Comparison of ENCODE assay signal across 20 mouse cellular contexts in genomic region chr8:57436437-57436796, GRCm38 (mm10). TPM values are rescaled to one million over a fixed set of nuclear protein-coding genes. Genes with fewer than 3 reads are reported as not detected.
A peak's percentile ranks its signal among the peaks of the same experiment; 100 is the strongest.
DNase-seq lines count a peak whose midpoint lies in the region; ATAC-seq and TF ChIP-seq lines count a peak whose summit lies in the region.
"Had no signal": no experiment of that assay in that cellular context is flagged by ENCODE, and none has a peak within 500 bp of the region (broad histone marks: within the 10 kb centered on the region; RNA-seq: fewer than 3 reads in every experiment).

No protein-coding gene starts in this region.

- H3K36me3 ChIP-seq in hindbrain, postnatal 0 days (ENCODE audit: insufficient read depth, low read length): no peaks in the 10 kb centered on the region
- no peaks in the 10 kb centered on the region for H3K36me3 ChIP-seq in hindbrain, embryonic 13.5 days
- no peaks in the 10 kb centered on the region for H3K36me3 ChIP-seq in kidney, embryonic 15.5 days
- H3K36me3 ChIP-seq: limb, embryonic 15.5 days had no signal

- no peaks in the 10 kb centered on the region for H3K9me3 ChIP-seq in hindbrain, postnatal 0 days (ENCODE audit: low read length)
- H3K9me3 ChIP-seq in hindbrain, embryonic 13.5 days: no peaks in the 10 kb centered on the region
- H3K9me3 ChIP-seq in kidney, embryonic 15.5 days (replicated peaks): no peaks in the 10 kb centered on the region
- H3K9me3 ChIP-seq: limb, embryonic 15.5 days had no signal

- 0 out of 2 replicates have a peak overlapping the region, but pooled peaks have one; percentile 32 for H3K27ac ChIP-seq in hindbrain, postnatal 0 days
- no peak overlapping the region for H3K27ac ChIP-seq in hindbrain, embryonic 13.5 days
- H3K27ac ChIP-seq in kidney, embryonic 15.5 days: no peak overlapping the region
- H3K27ac ChIP-seq: layer of hippocampus, adult 2 months; left cerebral cortex, adult 2 months; limb, embryonic 15.5 days had no signal

- H3K9ac ChIP-seq in hindbrain, postnatal 0 days (replicated peaks; ENCODE audit: low read length): no peak overlapping the region
- no peak overlapping the region for H3K9ac ChIP-seq in hindbrain, embryonic 13.5 days
- H3K9ac ChIP-seq in kidney, embryonic 15.5 days: no peak overlapping the region
- H3K9ac ChIP-seq: limb, embryonic 15.5 days had no signal

- H3K4me3 ChIP-seq in hindbrain, postnatal 0 days (ENCODE audit: low read length): no peak overlapping the region
- no peak overlapping the region for H3K4me3 ChIP-seq in hindbrain, embryonic 13.5 days
- H3K4me3 ChIP-seq in kidney, embryonic 15.5 days (replicated peaks): no peak overlapping the region
- H3K4me3 ChIP-seq: left cerebral cortex, adult 2 months; limb, embryonic 15.5 days had no signal

- no peaks in the 10 kb centered on the region for H3K27me3 ChIP-seq in hindbrain, postnatal 0 days (ENCODE audit: insufficient read depth, low read length)
- no peaks in the 10 kb centered on the region for H3K27me3 ChIP-seq in hindbrain, embryonic 13.5 days
- H3K27me3 ChIP-seq in kidney, embryonic 15.5 days: no peaks in the 10 kb centered on the region
- H3K27me3 ChIP-seq: CH12.LX had no signal

- TF ChIP-seq CTCF in hindbrain, postnatal 0 days (IDR thresholded peaks at IDR 0.05; ENCODE audit: low read depth): no peak

- WGBS in hindbrain, postnatal 0 days: 57% methylated on average over 9 of the region's 9 CpGs
- 75% methylated on average over 9 of the region's 9 CpGs for WGBS in hindbrain, embryonic 13.5 days
- 85% methylated on average over 9 of the region's 9 CpGs for whole genome bisulfite sequencing in kidney, embryonic 15.5 days

- no peaks in the 10 kb centered on the region for H3K4me1 ChIP-seq in hindbrain, postnatal 0 days (ENCODE audit: insufficient read depth, low read length)
- H3K4me1 ChIP-seq in hindbrain, embryonic 13.5 days (replicated peaks): peaks cover 9% of the 10 kb centered on the region
- peaks cover 6% of the 10 kb centered on the region; the same call in 1 of the 2 replicates for H3K4me1 ChIP-seq in kidney, embryonic 15.5 days

- DNase-seq in cerebellum, adult 11-12 months: peak; percentile 17
- DNase-seq in cerebellum, adult 9-10 months: no peak
- DNase-seq in hindbrain, postnatal 0 days (ENCODE audit: low spot score): no peak
- no peak for DNase-seq in c-Kit-positive CD71-positive TER-119-positive erythroid progenitor cells, embryonic 14.5 days (ENCODE audit: low spot score)
- DNase-seq: adrenal gland, adult 2 months; gastrocnemius, postnatal 36 days; lung, adult 18-20 months; thymus, postnatal 4 days had no signal

- peak overlapping the region; percentile 43 for H3K4me2 ChIP-seq in hindbrain, postnatal 0 days (ENCODE audit: low read depth, low read length)
- H3K4me2 ChIP-seq in hindbrain, embryonic 13.5 days: no peak overlapping the region
- no peak overlapping the region for H3K4me2 ChIP-seq in kidney, embryonic 15.5 days
- H3K4me2 ChIP-seq: heart, embryonic 11.5 days; midbrain, embryonic 11.5 days had no signal

- ATAC-seq in hindbrain, postnatal 0 days: peak; percentile 49; the same call in 1 of the 2 replicates
- ATAC-seq in hindbrain, embryonic 13.5 days (ENCODE audit: low FRiP score): no peak
- peak; percentile 26 for ATAC-seq in common myeloid progenitor, adult 5-6 weeks (replicated peaks; ENCODE audit: low read depth, poor library complexity, severe bottlenecking)
- peak; percentile 23 for ATAC-seq in granulocyte monocyte progenitor cell, adult 5-6 weeks (replicated peaks; ENCODE audit: poor library complexity, severe bottlenecking)
- ATAC-seq in kidney, embryonic 15.5 days (replicated peaks; ENCODE audit: low FRiP score): no peak

RNA-seq across cellular contexts. Expression of gene Scrg1, which starts 19.3 kb away (rescaled TPM):
- total RNA-seq in hindbrain, postnatal 0 days (2014; rRNA removed): 13.5 and 15.8 TPM in 2 replicates
- 49.8 and 63.2 TPM in 2 replicates for polyA plus RNA-seq in hindbrain, postnatal 0 days (2015; fragmentation: Nextera tagmentation; extraction: Ambion mirVana)
- polyA plus RNA-seq in hindbrain, embryonic 13.5 days (2015; fragmentation: Nextera tagmentation; extraction: Ambion mirVana): 1.4 and 2.4 TPM in 2 replicates
- not detected in 2 replicates for total RNA-seq in common myeloid progenitor, adult 5-6 weeks (2017)
- not detected in 2 replicates for total RNA-seq in granulocyte monocyte progenitor cell, adult 5-6 weeks (2014; fragmentation: Nextera tagmentation)
- total RNA-seq in granulocyte monocyte progenitor cell, adult 5-6 weeks (2017): not detected in 2 replicates
- polyA plus RNA-seq in kidney, embryonic 15.5 days (2015; fragmentation: Nextera tagmentation; extraction: Ambion mirVana): 0.39 TPM in 1 of 2 replicates, not detected in the other
- total RNA-seq: CH12.LX; gastrocnemius, postnatal 36 days had no signal
- polyA plus RNA-seq: adrenal gland, adult 2 months; kidney, embryonic 16.5 days; testis, adult 2 months had no signal

RNA-seq across cellular contexts. Expression of gene Sap30, which starts 51.2 kb away (rescaled TPM):
- 22.1 and 26.1 TPM in 2 replicates for total RNA-seq in hindbrain, postnatal 0 days (2014; rRNA removed)
- 20.8 and 22.0 TPM in 2 replicates for polyA plus RNA-seq in hindbrain, postnatal 0 days (2015; fragmentation: Nextera tagmentation; extraction: Ambion mirVana)
- 46.1 and 48.1 TPM in 2 replicates for polyA plus RNA-seq in hindbrain, embryonic 13.5 days (2015; fragmentation: Nextera tagmentation; extraction: Ambion mirVana)
- 68.9 and 70.1 TPM in 2 replicates for total RNA-seq in common myeloid progenitor, adult 5-6 weeks (2017)
- total RNA-seq in granulocyte monocyte progenitor cell, adult 5-6 weeks (2014; fragmentation: Nextera tagmentation): 21.9 and 24.6 TPM in 2 replicates
- total RNA-seq in granulocyte monocyte progenitor cell, adult 5-6 weeks (2017): 73.7 and 93.3 TPM in 2 replicates
- 35.9 and 37.0 TPM in 2 replicates for polyA plus RNA-seq in kidney, embryonic 15.5 days (2015; fragmentation: Nextera tagmentation; extraction: Ambion mirVana)

Comparison
In these comparisons a context has a peak if more than half of its experiments do, and no peak if none do; other contexts are left out.
1. ATAC-seq: peak in hindbrain, postnatal 0 days (single experiment), common myeloid progenitor, adult 5-6 weeks (single experiment) and granulocyte monocyte progenitor cell, adult 5-6 weeks (single experiment); none in hindbrain, embryonic 13.5 days (single experiment) and kidney, embryonic 15.5 days (single experiment).
2. RNA of gene Scrg1, which starts 19.3 kb away (total RNA-seq): 13.5 to 15.8 TPM in hindbrain, postnatal 0 days; not detected in common myeloid progenitor, adult 5-6 weeks and not detected in granulocyte monocyte progenitor cell, adult 5-6 weeks; every median in the first group is over 10 times any median in the second.